Mouse (Mus musculus) stomach, embryonic 14.5 days (tissue): Measurements from ENCODE around the gene Vsig10. TPM values are rescaled to one million over a fixed set of nuclear protein-coding genes. Genes with fewer than 3 reads are reported as not detected.
A peak's percentile ranks its signal among the peaks of the same experiment; 100 is the strongest.

Experiments used
- ATAC-seq: fragments of 200-750 bp; cut with Nextera tagmentation; 2 replicates; pipeline ENCODE4 v1.8.0; 2017; ENCODE audit warnings: low read depth, moderate TSS enrichment; ENCODE audit not compliant: insufficient number of reproducible peaks, insufficient read depth, low FRiP score
- H3K27ac ChIP-seq: fragments of 300-500 bp; sonication (generic); 2 replicates; pipeline ENCODE4 v1.5.1; 2014; ENCODE audit warnings: mild to moderate bottlenecking, low read length, moderate library complexity, mixed read lengths
- H3K27me3 ChIP-seq: fragments of 300-500 bp; sonication (generic); 2 replicates; pipeline ENCODE4 v1.6.1; 2014; ENCODE audit warnings: low read length, control low read depth, mixed read lengths; ENCODE audit not compliant: control insufficient read depth, insufficient read depth
- H3K36me3 ChIP-seq: fragments of 300-500 bp; sonication (generic); 2 replicates; pipeline ENCODE4 v1.6.1; 2014; ENCODE audit warnings: mild to moderate bottlenecking, control low read depth, low read length, moderate library complexity, mixed read lengths; ENCODE audit not compliant: control insufficient read depth, insufficient read depth
- H3K4me1 ChIP-seq: fragments of 300-500 bp; sonication (generic); 2 replicates; pipeline ENCODE4 v1.6.1; 2014; ENCODE audit warnings: low read length, control low read depth, mixed read lengths; ENCODE audit not compliant: control insufficient read depth, insufficient read depth
- H3K4me2 ChIP-seq: fragments of 300-500 bp; sonication (generic); replicated peaks from 2 replicates; pipeline ENCODE4 v1.6.1; 2014; ENCODE audit warnings: low read depth, low read length, control low read depth
- H3K4me3 ChIP-seq: fragments of 300-500 bp; sonication (generic); 2 replicates; pipeline ENCODE4 v1.5.1; 2014; ENCODE audit warnings: low read depth, low read length, control low read depth
- H3K9ac ChIP-seq: fragments of 300-500 bp; sonication (generic); replicated peaks from 2 replicates; pipeline ENCODE4 v1.6.1; 2014; ENCODE audit warnings: low read depth, mild to moderate bottlenecking, control low read depth, low read length, moderate library complexity, mixed read lengths
- H3K9me3 ChIP-seq: fragments of 300-500 bp; sonication (generic); 2 replicates; pipeline ENCODE4 v1.6.1; 2016; ENCODE audit warnings: low read depth, low read length, control low read depth; ENCODE audit not compliant: control insufficient read depth
- WGBS: fragments of 180-500 bp; shearing (Covaris S2); extraction: QIAGEN DNeasy Blood & Tissue Kit; methylation state at CpG from one replicate; pipeline ENCODE4 v1.1.7; 2014; 5-methylcytosine and 5-hydroxymethylcytosine counted together
- polyA plus RNA-seq: library from polyadenylated mRNA; unstranded; fragments of >200 nt; fragmentation: Nextera tagmentation; extraction: Ambion mirVana; gene quantifications from 2 replicates; pipeline ENCODE4 v1.2.1, GENCODE M21; 2014

Gene Vsig10
- polyA plus RNA-seq, 1 experiment from 2014 or later, result 14.5 TPM

DNA sequence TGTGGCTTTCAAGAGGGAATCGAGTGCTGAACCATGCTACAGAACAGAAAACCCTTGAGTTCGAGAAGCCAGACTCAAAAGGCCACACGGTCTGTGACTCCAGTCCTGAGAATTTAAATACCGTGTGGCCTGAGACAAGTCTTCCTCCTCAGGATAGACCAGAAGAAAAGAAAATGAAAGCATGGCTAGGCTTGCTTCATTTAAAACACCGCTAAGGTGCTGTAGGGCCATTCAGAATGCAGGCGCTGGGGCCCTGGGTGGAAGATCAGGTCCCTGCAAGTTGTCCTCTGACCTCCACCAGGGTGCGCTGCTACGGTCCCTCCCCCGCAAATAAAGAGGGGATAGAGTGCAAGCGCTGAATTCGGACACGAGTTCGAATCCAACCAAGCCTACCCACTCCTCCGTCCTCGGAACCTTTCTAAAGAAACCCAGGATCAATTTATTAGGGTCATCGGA is 69.4 kb downstream of the Vsig10 start:
- Histone ChIP-seq H3K4me1 (peaks cover 8% of the 10 kb centered on the region), H3K4me3 (peak overlapping the region; percentile 77), H3K9ac (peak overlapping the region; percentile 76), H3K4me2 (peak overlapping the region; percentile 69), H3K27me3 (no peaks in the 10 kb centered on the region), H3K9me3 (no peaks in the 10 kb centered on the region; the same call in 1 of the 2 replicates), H3K27ac (peak overlapping the region; percentile 45; the same call in 1 of the 2 replicates), H3K36me3 (peaks cover 28% of the 10 kb centered on the region)
- ATAC-seq, result peak; percentile 17; the same call in 1 of the 2 replicates
- 9% methylated on average over 16 of the region's 16 CpGs for WGBS

DNA sequence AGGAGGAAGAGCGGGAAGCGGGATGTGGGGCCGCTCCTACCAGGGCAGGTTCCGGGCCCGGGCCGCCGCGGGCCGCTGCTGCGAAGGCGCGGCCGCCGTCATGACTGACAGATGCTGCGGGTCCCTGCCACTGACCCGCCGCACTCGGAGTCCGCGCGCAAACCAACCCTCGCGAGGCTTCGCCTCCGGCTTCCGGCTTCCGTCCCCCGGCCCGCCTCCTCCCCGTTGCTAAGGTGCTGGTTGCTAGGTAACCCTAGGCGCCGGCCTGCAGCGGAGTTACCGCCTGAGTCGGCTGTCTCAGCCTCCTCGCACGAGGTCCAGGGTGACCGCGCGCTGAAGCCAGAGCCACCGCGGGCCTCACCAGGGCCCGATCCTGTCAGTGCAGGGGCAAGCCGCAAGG is 70.0 kb downstream of the Vsig10 start, which contains the start of gene Rfc5:
Rfc5 (minus strand) TSS at position 171 of the 400 bp plus-strand sequence.
- Histone ChIP-seq H3K9ac (peak within 1 kb of the TSS; percentile 76), H3K27ac (peak within 1 kb of the TSS; percentile 45; the same call in 1 of the 2 replicates), H3K36me3 (peaks cover 23% of the 10 kb centered on the region), H3K9me3 (no peaks in the 10 kb centered on the region; the same call in 1 of the 2 replicates), H3K4me1 (peaks cover 8% of the 10 kb centered on the region), H3K4me3 (peak within 1 kb of the TSS; percentile 77), H3K27me3 (no peaks in the 10 kb centered on the region), H3K4me2 (peak within 1 kb of the TSS; percentile 69)
- peak; percentile 96 for ATAC-seq
- WGBS, result under 1% methylated on average over 44 of the region's 44 CpGs

DNA sequence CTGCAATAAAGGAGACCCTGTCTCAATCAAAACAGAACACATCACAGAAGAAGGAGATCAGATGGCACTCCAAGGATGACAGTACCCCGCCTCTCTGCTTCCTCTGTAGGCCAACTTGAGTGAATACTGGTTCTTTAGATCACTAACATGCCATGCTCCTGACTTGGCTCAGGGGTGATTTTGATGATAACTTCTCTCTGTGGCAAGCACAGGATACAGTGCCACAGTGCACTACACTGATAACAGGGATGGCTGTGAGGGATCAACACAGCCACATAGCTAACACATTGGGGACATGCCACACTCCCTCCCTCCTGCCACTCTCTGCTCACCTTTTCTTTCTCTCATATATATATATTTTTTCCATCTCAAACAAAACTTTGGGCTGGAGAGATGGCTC is 72.0 kb downstream of the Vsig10 start:
- Histone ChIP-seq H3K9ac (no peak overlapping the region), H3K4me1 (peaks cover 8% of the 10 kb centered on the region), H3K9me3 (no peaks in the 10 kb centered on the region; the same call in 1 of the 2 replicates), H3K27ac (no peak overlapping the region), H3K27me3 (no peaks in the 10 kb centered on the region), H3K4me3 (no peak overlapping the region), H3K4me2 (no peak overlapping the region), H3K36me3 (peaks cover 6% of the 10 kb centered on the region; the same call in 1 of the 2 replicates)
- no peak for ATAC-seq
- 91% methylated on average over 1 of the region's 1 CpGs for WGBS

- Histone ChIP-seq H3K4me1 (0 out of 2 replicates have a peak, but pooled peaks cover 3% of the 10 kb centered on the region), H3K9ac (no peak overlapping the region), H3K27me3 (no peaks in the 10 kb centered on the region), H3K4me2 (no peak overlapping the region), H3K9me3 (no peaks in the 10 kb centered on the region; the same call in 1 of the 2 replicates), H3K36me3 (no peaks in the 10 kb centered on the region), H3K27ac (no peak overlapping the region), H3K4me3 (no peak overlapping the region)
- ATAC-seq, result no peak
- 86% methylated on average over 5 of the region's 5 CpGs for WGBS
Measured at GRCm38 (mm10) chr5:117395834-117396233, 77.0 kb downstream of the Vsig10 start.

DNA sequence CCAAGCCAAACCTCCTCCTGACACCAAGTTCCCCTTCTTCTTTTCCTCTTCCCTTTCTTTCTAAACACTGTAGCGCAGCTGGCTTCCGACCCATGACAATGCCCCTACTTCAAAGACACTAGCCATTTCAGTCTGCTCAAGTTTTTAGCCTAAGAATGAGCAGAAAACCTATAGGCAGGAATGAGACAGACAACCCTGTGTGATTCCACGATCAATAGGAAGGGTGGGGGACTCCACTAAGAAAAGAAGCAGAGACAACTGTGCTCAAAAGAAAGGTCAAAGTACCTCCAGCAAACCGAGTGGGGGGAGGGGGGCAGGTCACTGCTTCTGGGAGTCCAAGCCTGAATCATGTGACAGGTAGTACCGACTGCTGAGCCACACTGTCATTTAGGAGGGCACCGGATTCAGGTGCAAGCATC is 77.7 kb downstream of the Vsig10 start:
- H3K4me2 ChIP-seq, result no peak overlapping the region
- 0 out of 2 replicates have a peak, but pooled peaks cover 3% of the 10 kb centered on the region for H3K4me1 ChIP-seq
- no peak overlapping the region for H3K27ac ChIP-seq
- no peak overlapping the region for H3K9ac ChIP-seq
- no peaks in the 10 kb centered on the region for H3K36me3 ChIP-seq
- no peaks in the 10 kb centered on the region; the same call in 1 of the 2 replicates for H3K9me3 ChIP-seq
- H3K4me3 ChIP-seq, result no peak overlapping the region
- ATAC-seq, result no peak
- no peaks in the 10 kb centered on the region for H3K27me3 ChIP-seq
- 66% methylated on average over 6 of the region's 6 CpGs for WGBS

- Histone ChIP-seq H3K4me1 (0 out of 2 replicates have a peak, but pooled peaks cover 3% of the 10 kb centered on the region), H3K27me3 (no peaks in the 10 kb centered on the region), H3K4me3 (no peak overlapping the region), H3K36me3 (no peaks in the 10 kb centered on the region), H3K9ac (no peak overlapping the region), H3K4me2 (no peak overlapping the region), H3K9me3 (no peaks in the 10 kb centered on the region; the same call in 1 of the 2 replicates), H3K27ac (no peak overlapping the region)
- WGBS, result 66% methylated on average over 6 of the region's 6 CpGs
- ATAC-seq, result no peak
Measured at GRCm38 (mm10) chr5:117397371-117397770, 78.5 kb downstream of the Vsig10 start.

DNA sequence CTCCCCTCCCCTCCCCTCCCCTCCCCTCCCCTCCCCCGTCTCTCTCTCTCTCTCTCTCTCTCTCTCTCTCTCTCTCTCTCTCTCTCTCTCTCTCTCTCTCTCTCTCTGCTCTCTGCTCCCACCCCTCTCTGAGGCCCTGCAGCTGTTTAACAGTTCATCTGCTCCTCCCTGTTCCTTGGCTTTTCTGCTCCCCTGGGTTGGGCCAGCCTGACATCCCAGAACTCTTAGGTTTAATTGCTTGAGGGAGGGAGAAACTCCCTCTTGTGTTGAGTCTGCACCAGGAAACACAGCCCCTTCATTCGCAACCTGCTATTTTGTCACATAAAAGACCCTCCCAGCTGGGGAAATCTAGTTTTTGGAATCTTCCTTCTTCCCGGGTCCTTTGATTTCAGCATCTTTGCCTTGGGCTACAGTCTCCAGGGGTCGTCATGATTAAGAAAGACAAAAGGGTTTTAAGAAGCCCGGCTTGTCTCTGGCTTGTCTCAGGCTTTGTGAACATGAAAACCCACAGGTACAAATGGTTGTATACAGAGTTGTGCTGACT is 79.2 kb downstream of the Vsig10 start:
- Histone ChIP-seq H3K9ac (no peak overlapping the region), H3K36me3 (no peaks in the 10 kb centered on the region), H3K4me1 (0 out of 2 replicates have a peak, but pooled peaks cover 3% of the 10 kb centered on the region), H3K9me3 (no peaks in the 10 kb centered on the region), H3K4me3 (no peak overlapping the region), H3K27me3 (no peaks in the 10 kb centered on the region), H3K27ac (no peak overlapping the region), H3K4me2 (no peak overlapping the region)
- ATAC-seq, result peak; percentile 61; the same call in 1 of the 2 replicates
- 37% methylated on average over 4 of the region's 5 CpGs for WGBS

- Histone ChIP-seq H3K27ac (no peak overlapping the region), H3K9me3 (no peaks in the 10 kb centered on the region), H3K4me2 (no peak overlapping the region), H3K4me3 (no peak overlapping the region), H3K9ac (no peak overlapping the region), H3K36me3 (no peaks in the 10 kb centered on the region), H3K27me3 (no peaks in the 10 kb centered on the region), H3K4me1 (0 out of 2 replicates have a peak, but pooled peaks cover 3% of the 10 kb centered on the region)
- no peak for ATAC-seq
- WGBS, result 74% methylated on average over 9 of the region's 9 CpGs
Measured at GRCm38 (mm10) chr5:117399281-117399680, 80.4 kb downstream of the Vsig10 start.
